Comparison of ENCODE assay signal across 9 mouse cellular contexts in genomic region chr4:133625621-133626071, GRCm38 (mm10). TPM values are rescaled to one million over a fixed set of nuclear protein-coding genes. Genes with fewer than 3 reads are reported as not detected.
DNase-seq lines count a peak whose midpoint lies in the region; ATAC-seq and TF ChIP-seq lines count a peak whose summit lies in the region.
"Had no signal": no experiment of that assay in that cellular context is flagged by ENCODE, and none has a peak within 500 bp of the region (broad histone marks: within the 10 kb centered on the region; RNA-seq: fewer than 3 reads in every experiment).

No protein-coding gene starts in this region.

- ATAC-seq in heart, embryonic 12.5 days (ENCODE audit: insufficient number of reproducible peaks, low FRiP score): peak; percentile 74
- peak; percentile 61 for ATAC-seq in megakaryocyte progenitor cell, adult 5-6 weeks (replicated peaks; ENCODE audit: poor library complexity)

- no peak overlapping the region for H3K9ac ChIP-seq in heart, embryonic 12.5 days

- H3K4me1 ChIP-seq in cerebellum, adult 2 months (ENCODE audit: control insufficient read depth, insufficient read depth, low read length): peaks cover 37% of the 10 kb centered on the region
- peaks cover 28% of the 10 kb centered on the region for H3K4me1 ChIP-seq in heart, embryonic 12.5 days (replicated peaks)

- no peaks in the 10 kb centered on the region for H3K27me3 ChIP-seq in cerebellum, adult 2 months (ENCODE audit: control insufficient read depth, insufficient read depth, low read length)
- no peaks in the 10 kb centered on the region for H3K27me3 ChIP-seq in heart, embryonic 12.5 days (replicated peaks)

- WGBS in cerebellum, adult 2 months: 41% methylated on average over 11 of the region's 11 CpGs
- 56% methylated on average over 11 of the region's 11 CpGs for WGBS in heart, embryonic 12.5 days

- H3K9me3 ChIP-seq in heart, embryonic 12.5 days (replicated peaks): no peaks in the 10 kb centered on the region

- H3K4me3 ChIP-seq in cerebellum, adult 2 months (replicated peaks; ENCODE audit: insufficient read depth, low read depth, low read length): no peak overlapping the region
- H3K4me3 ChIP-seq in heart, embryonic 12.5 days: no peak overlapping the region

- peak in 1 of 2 experiments; percentile 48 for DNase-seq in cerebellum, adult 2 months
- no peak for DNase-seq in cerebellum, postnatal 4 days (ENCODE audit: low spot score in 2 of 2)
- DNase-seq in NIH3T3 (ENCODE audit: low read depth): peak; percentile 55
- peak; percentile 85 for DNase-seq in kidney, postnatal 14 days
- no peak for DNase-seq in right cerebral cortex, adult 2 months (ENCODE audit: low spot score in 2 of 2)
- DNase-seq in layer of hippocampus, postnatal 14 days (ENCODE audit: low spot score in 2 of 2): no peak

- TF ChIP-seq POLR2A in cerebellum, adult 2 months (IDR thresholded peaks at IDR 0.05; ENCODE audit: borderline replicate concordance, insufficient read depth, low read length): no peak

- H3K36me3 ChIP-seq in heart, embryonic 12.5 days: peaks cover 30% of the 10 kb centered on the region

- no peak overlapping the region for H3K4me2 ChIP-seq in heart, embryonic 12.5 days

- H3K27ac ChIP-seq in cerebellum, adult 2 months (ENCODE audit: insufficient read depth, low read length): peak overlapping the region; percentile 38
- H3K27ac ChIP-seq in heart, embryonic 12.5 days (ENCODE audit: poor library complexity, severe bottlenecking): peak overlapping the region; percentile 50
- H3K27ac ChIP-seq: macrophage had no signal

- no peak for TF ChIP-seq CTCF in cerebellum, adult 2 months (IDR thresholded peaks at IDR 0.05; ENCODE audit: borderline replicate concordance, insufficient read depth, low read depth, low read length)

RNA-seq across cellular contexts. Expression of gene Sfn, which starts 23.7 kb away (rescaled TPM):
- polyA plus RNA-seq in cerebellum, adult 2 months (2012; rRNA removed): 4.2 and 4.8 TPM in 2 replicates
- polyA plus RNA-seq in heart, embryonic 12.5 days (2016; fragmentation: Nextera tagmentation; extraction: Ambion mirVana): 0.76 and 1.4 TPM in 2 replicates
- total RNA-seq in megakaryocyte progenitor cell, adult 5-6 weeks (2015): 3.6 and 3.7 TPM in 2 replicates
- 2.9 and 4.7 TPM in 2 replicates for total RNA-seq in megakaryocyte progenitor cell, adult 5-6 weeks (2017)
- total RNA-seq in layer of hippocampus, postnatal 14 days (2021): 1 to 10 TPM; 1.2 to 1.5 TPM

RNA-seq across cellular contexts. Expression of gene Zdhhc18, which starts 24.3 kb away (rescaled TPM):
- polyA plus RNA-seq in cerebellum, adult 2 months (2012; rRNA removed): 51.8 and 58.7 TPM in 2 replicates
- 3.5 and 3.9 TPM in 2 replicates for polyA plus RNA-seq in heart, embryonic 12.5 days (2016; fragmentation: Nextera tagmentation; extraction: Ambion mirVana)
- total RNA-seq in megakaryocyte progenitor cell, adult 5-6 weeks (2015): 16.2 and 27.0 TPM in 2 replicates
- total RNA-seq in megakaryocyte progenitor cell, adult 5-6 weeks (2017): 7.8 and 11.5 TPM in 2 replicates
- 10 to 100 TPM; 30.0 to 36.7 TPM for total RNA-seq in layer of hippocampus, postnatal 14 days (2021)

RNA-seq across cellular contexts. Expression of gene Gpn2, which starts 41.5 kb away (rescaled TPM):
- 23.6 and 23.9 TPM in 2 replicates for polyA plus RNA-seq in cerebellum, adult 2 months (2012; rRNA removed)
- polyA plus RNA-seq in heart, embryonic 12.5 days (2016; fragmentation: Nextera tagmentation; extraction: Ambion mirVana): 11.2 and 12.2 TPM in 2 replicates
- total RNA-seq in megakaryocyte progenitor cell, adult 5-6 weeks (2015): 17.1 and 21.6 TPM in 2 replicates
- total RNA-seq in megakaryocyte progenitor cell, adult 5-6 weeks (2017): 17.5 and 22.2 TPM in 2 replicates
- 10 to 100 TPM; 11.1 to 11.4 TPM for total RNA-seq in layer of hippocampus, postnatal 14 days (2021)

RNA-seq across cellular contexts. Expression of gene Pigv, which starts 46.8 kb away (rescaled TPM):
- 10.8 and 11.1 TPM in 2 replicates for polyA plus RNA-seq in cerebellum, adult 2 months (2012; rRNA removed)
- 15.0 and 18.4 TPM in 2 replicates for polyA plus RNA-seq in heart, embryonic 12.5 days (2016; fragmentation: Nextera tagmentation; extraction: Ambion mirVana)
- 5.1 and 8.5 TPM in 2 replicates for total RNA-seq in megakaryocyte progenitor cell, adult 5-6 weeks (2015)
- 5.0 and 5.2 TPM in 2 replicates for total RNA-seq in megakaryocyte progenitor cell, adult 5-6 weeks (2017)
- 1 to 10 TPM; 6.8 to 9.1 TPM for total RNA-seq in layer of hippocampus, postnatal 14 days (2021)

RNA-seq across cellular contexts. Expression of gene Gpatch3, which starts 51.1 kb away (rescaled TPM):
- 9.4 and 10.2 TPM in 2 replicates for polyA plus RNA-seq in cerebellum, adult 2 months (2012; rRNA removed)
- polyA plus RNA-seq in heart, embryonic 12.5 days (2016; fragmentation: Nextera tagmentation; extraction: Ambion mirVana): 6.0 and 6.9 TPM in 2 replicates
- total RNA-seq in megakaryocyte progenitor cell, adult 5-6 weeks (2015): 1.6 and 2.9 TPM in 2 replicates
- 14.9 and 28.7 TPM in 2 replicates for total RNA-seq in megakaryocyte progenitor cell, adult 5-6 weeks (2017)
- 1 to 10 TPM; 8.0 TPM for total RNA-seq in layer of hippocampus, postnatal 14 days (2021)

Comparison
In these comparisons a context has a peak if more than half of its experiments do, and no peak if none do; other contexts are left out.
1. DNase-seq: peak in NIH3T3 (single experiment) and kidney, postnatal 14 days (single experiment); none in cerebellum, postnatal 4 days (0 of 2), right cerebral cortex, adult 2 months (0 of 2) and layer of hippocampus, postnatal 14 days (0 of 2).